Mouse (Mus musculus) hematopoietic stem cell, adult 5-6 weeks (primary cell): ENCODE measurements at regions not wholly inside any gene's neighbourhood (a gene's known extent, or its start where the extent isn't known, plus 50 kb on each side); places are given as distances from the start of the nearest gene placed in this dataset.

Experiments used
- ATAC-seq, 2 experiments: fragments of 125-278 bp in 1 of 2; replicated peaks in 1 of 2; 2 replicates each; pipeline ENCODE4 v1.8.0; 2016 to 2017; ENCODE audit warnings: inconsistent platforms in 2 of 2, mild to moderate bottlenecking in 2 of 2, moderate number of reproducible peaks in 2 of 2, low read depth in 1 of 2, moderate TSS enrichment in 1 of 2; ENCODE audit not compliant: low FRiP score in 2 of 2, poor library complexity in 2 of 2, severe bottlenecking in 2 of 2, insufficient read depth in 1 of 2, low TSS enrichment in 1 of 2

DNA sequence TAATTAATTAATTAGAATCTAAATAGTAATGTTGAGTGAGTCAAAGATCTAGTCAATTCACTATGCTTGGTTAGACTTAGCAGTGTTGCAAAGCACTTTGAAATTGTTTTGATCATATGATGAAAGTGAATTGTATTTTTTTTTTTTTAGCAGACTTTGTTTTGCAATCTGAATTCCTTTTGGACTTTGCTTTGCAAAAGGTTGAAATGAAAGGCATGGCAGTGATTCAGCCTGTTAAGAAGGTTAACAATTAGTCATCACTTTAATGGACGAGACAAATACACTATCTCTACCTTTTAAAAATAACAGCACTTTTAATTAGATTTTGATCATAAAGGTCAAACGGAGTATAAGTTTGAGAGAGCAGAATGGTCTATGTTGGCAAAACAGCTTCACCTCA lies 266.9 kb upstream of the Kcnj16 start:
- no peak for ATAC-seq

DNA sequence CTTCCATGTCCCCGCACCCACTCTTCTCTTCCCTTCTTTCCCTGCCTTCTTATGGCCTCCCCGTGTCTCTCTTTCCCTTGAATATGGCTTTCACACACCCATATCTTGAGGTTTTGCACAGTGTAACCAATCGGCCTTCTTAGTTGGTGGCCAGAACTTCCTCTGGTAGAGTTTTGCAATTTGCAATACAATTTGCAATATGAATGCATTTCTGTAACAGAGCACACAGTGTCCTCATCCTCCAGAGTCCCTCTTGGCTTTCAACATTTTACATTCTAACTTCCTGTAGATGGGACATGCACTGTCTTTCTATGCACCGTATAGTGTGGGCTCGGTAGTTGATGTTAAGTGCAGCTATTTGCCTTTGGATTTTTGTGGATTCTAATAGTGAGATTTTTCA lies 265.7 kb upstream of the Kcnj16 start:
- ATAC-seq: peak in 1 of 2 experiments; percentile 82; a peak in 2 of 4 replicates

DNA sequence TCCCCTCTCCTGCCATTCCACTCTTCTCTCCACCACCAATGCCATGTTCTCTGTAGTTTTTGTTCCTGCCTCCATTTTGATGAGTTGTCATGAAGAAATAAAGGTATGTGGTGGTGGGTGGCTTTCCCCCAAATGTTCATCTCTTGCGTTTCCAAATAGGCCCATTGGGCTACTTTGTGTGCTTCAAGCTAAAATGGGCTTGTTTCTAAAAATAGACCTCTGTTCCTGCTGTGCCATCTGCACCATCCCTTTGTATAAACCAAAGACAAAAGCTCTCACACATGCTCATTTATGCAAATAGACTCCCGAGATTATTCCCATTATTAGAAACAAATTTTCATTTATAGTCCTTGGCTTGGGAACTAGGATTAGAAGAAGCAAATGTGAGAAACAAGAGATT lies 264.3 kb upstream of the Kcnj16 start:
- no peak for ATAC-seq

DNA sequence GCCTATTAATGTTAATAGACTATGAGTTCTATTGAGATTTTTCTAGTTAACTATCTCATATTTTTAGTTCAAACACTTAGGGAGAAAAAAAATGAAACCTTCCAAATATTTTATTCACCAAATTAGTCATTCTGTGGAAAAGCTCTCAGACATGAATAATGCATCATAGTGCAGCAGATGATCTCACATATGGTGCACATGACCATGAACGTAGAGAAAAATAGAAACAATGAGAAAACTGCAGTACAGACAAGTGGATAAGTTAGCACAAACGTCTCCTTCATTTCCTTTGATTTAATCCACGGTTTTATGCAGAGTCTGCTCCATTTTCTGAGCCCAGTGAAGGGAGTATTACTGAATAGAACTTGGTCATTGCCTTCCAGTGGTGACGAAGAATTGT lies 260.5 kb upstream of the Kcnj16 start:
- no peak for ATAC-seq

DNA sequence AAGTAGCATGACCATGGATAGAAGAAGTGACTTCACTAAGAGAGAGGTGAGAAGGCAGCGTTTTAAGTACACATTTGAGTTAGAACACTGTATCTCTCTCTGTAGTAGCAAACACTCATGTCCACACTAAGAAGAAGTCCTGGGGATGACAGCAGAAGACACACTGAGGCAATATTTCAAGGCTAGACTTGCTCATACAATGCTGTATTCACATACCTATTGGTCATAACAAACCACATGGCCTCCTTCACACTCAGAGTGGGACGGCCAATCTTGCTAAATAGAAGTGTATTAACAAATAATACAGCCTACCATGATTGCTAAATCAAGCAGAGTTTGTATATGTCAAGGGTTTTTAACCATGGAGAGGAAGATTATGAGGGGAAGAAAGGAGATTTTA lies 252.5 kb upstream of the Kcnj16 start:
- no peak; a peak in 1 of 4 replicates for ATAC-seq

DNA sequence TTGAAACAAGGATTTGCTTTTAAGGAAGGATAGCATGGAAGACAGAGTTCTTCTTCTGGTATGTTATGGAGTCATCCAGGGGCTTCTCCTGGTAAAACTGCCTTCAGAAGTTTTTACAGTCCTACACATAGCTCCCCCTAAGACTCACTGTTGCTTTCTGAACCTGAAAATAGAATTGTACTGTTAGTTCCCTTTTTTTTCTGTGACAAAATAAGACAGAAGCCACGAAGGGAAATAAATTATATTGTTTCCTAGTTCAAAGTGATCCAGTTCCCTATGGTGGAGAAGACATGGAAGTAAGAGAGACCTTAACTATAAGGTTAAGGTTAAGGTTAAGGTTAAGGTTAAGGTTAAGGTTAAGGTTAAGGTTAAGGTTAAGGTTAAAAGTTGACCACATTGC lies 251.5 kb upstream of the Kcnj16 start:
- ATAC-seq: peak; percentile 32 to 62; a peak in 2 of 4 replicates

DNA sequence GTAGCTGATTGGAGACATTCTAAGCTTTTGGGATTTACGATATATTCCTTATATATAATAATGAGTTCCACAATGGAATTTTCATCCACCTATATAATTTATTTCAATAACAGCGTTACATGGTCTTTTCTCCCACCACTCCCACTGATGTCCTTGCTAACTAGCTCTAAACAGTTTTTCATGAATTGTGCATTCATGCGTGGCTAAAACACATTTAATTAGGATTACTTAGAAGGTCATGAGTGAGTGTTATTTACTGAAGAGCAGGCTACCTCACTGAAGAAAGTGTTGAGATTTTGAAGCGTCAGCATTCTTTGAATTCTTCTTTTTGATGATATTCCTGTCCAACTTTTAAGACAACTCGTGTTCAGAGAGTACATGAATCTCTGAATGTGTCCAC lies 245.1 kb upstream of the Kcnj16 start:
- ATAC-seq: no peak

DNA sequence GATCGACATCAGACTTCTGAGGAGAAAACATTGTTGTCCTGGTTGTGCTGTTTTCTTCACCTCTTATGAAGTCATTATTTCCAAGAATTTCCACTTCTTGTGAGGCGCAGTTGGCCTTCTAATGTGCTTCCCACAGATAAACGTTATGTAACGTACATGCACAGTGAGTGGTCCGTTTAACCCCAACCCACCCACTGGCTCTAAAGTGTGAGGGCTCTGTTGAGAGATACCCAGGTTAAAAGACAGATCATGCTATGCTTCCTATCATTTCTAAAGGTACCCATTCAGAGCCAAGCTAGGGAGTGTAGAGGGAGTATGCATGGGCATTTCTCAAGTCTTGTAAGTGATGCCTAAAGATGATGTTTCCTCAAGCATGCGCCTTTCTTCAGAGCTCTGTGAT lies 243.9 kb upstream of the Kcnj16 start:
- ATAC-seq: no peak

DNA sequence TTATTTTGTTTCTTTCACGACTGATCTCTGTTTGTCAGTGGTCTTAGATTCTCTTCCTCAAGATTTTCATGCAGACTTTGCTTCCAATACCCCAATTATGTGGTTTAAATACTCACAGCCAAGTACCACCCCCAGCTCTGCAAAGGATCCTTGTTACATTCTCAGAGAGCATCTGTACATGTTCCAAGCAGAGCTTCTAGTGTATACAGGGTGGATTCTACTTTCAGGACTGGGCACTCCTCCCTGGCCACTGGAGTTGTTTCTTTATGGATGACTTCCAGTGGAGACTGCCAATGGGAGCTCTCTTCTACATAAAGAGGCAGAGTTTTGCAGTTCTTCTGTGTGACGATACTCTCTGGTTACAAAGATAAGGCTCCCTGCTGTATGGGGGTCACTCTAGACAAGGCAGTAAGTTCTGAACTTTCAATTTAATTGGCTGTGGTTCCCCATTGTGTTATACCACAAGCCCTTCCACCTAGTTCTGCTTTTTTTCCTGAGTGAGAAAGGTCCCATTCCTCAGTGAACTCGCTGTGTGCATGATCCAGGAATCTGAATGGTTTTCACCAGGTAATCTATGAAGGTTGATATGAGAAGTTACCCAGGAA lies 240.4 kb upstream of the Kcnj16 start:
- ATAC-seq: peak; percentile 71 to 84

DNA sequence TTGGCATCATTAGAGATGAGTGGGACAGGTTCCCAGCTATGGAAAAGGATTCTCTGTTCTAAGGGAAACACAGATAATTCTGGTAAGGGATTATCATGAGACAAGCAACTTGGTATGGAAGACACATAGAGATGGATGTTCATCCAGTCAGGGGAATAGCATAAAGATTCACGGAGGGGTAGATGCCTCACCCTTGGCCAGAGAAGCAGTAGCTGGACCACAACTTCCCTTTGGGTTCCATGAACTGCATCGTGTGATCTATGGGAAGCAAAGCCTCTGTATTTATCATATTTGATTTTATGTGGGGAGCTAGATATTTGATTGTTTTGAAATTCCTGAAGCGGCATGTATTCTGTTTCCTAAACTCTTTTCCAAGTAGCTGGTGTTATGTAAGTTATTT lies 236.3 kb upstream of the Kcnj16 start:
- no peak for ATAC-seq

DNA sequence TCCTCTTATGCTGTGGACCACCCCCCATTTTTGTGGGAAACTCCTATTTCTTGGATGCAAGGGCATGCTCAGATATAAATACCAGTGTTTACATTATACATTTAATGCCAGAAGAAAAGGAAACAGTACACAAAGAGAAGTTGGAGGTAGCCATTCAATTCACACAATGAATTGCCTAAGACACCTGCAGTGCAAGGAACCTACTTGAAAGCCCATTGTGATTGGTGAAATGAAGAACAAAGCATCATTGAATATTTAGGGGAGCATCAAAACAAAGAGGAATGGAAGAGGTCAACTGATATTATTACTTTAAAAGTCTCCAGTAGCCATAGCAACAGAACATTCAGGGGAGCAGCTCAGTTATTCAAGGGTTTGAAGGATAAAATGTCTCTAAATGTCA lies 193.7 kb upstream of the Kcnj16 start:
- no peak for ATAC-seq

DNA sequence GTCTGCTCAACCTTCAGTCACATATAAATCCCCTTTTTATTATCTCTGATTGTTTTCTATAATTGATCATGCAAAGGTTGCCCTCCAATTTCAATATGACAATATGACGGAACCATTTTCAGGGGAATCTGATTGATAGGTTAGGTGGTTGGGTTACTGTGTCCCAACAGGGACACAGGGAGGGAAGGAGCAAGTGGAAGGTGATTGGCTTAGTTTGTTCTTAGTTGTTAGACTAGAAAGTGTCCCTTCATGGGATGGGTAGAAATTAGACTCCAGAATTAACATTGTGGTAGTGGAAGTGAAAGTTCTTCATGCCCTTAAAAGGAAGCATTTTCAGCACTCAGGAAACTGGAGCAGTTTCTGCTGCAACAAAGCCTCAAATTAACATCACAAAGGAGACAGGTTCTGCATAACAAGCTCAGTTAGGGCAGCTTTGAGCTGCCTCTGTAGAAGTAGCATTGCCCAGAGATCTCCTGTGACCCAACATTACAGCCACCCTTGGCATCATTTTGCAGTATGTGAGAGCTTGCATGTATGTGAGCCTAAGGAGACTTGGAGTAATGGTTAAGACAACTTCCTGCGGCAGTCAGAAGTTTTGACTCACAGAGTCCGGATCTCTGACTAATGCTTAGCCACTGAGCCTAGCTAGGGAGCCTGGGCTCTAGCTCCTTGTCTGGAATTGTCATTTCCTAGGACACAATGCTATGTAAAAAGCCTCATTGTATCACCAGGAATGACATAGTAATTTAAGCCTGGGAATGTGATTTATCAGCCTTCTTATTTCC lies 186.1 kb upstream of the Kcnj16 start:
- ATAC-seq: peak; percentile 14 to 56; a peak in 1 of 4 replicates

DNA sequence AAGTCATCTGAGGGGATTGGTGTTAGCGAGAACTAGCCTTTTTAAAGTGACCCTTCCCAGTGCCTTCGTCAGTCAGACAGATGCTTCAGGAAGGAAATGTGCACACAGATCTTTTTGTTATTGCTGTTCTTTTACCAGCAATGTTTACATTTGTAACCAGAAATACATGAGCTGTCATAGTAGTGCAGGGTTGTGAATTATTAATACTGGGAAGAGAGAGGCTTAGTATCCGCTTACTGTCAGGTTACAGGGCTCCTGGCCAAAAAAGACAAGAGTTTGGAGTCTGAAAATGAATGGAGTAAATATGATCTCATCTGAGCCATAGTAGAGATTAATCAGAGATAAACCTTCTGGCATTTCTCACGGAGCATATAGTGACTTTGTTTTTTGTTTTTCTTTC lies 178.3 kb upstream of the Kcnj16 start:
- ATAC-seq: no peak

DNA sequence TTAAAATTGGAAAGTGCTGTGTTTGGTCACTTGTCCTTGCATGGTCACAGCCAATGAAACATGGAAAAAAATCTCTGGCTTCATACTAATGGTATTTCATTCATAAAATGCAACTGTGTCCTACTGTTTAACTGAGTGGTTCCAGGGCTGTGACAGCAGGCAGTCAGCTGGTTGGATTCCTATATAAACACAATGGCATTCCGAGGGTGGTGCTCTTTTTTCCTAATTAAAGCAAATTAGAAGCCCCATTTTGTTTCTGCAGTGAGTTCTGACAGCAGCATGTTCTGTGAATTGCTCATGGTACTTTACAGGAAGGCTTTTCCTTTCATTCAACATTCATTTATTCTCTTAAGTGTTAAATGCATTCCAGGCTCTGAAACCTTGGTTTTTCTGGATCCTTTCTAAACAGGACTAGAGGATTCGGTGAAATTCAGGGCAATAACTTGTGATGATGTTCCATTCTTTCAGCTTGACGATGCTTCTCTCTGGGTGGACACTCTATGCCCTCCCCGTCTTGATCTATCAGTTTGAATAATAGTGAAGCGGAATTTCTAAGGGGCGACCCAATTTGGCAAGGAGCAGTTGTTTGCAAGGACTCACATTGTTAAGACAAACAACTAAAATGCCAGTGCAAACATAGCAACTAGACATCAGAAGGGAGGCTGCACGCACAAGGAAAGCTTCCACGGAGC lies 167.8 kb upstream of the Kcnj16 start:
- ATAC-seq: no peak

DNA sequence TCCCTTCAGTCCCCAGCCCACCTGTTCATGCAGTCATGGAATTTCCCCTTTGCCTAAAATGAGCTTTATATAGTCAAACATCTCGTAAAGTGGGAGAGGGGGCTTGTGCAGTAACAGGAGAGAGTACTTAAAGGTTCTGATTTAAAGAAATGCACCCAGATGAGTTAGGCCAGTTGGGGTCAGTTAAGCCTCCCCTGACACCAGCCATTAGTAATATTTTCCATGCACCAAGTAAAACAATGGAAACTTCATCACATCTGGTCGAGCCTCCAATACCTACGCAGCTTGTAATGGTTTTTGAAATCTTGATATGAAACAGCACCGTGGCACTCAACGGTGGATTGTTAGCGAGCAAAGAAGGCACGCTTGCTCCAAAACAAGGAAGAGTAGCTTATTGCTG lies 165.8 kb upstream of the Kcnj16 start:
- ATAC-seq: no peak

DNA sequence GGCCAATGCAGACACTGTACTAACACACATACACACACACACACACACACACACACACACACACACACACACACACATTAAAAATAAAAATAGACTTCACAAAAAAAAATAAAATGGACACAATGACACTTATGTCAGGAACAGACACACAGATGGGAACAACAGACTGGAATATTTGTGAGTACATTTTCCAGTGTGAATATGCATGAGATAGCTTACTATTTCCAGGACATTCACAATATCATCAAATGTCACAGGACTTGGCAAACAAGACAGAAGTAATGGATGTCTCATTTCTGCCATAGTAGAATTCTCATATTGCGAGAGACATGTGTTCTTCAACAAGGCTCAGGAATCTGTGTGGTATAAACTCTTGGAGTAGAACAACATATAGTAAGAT lies 163.8 kb upstream of the Kcnj16 start:
- no peak for ATAC-seq

DNA sequence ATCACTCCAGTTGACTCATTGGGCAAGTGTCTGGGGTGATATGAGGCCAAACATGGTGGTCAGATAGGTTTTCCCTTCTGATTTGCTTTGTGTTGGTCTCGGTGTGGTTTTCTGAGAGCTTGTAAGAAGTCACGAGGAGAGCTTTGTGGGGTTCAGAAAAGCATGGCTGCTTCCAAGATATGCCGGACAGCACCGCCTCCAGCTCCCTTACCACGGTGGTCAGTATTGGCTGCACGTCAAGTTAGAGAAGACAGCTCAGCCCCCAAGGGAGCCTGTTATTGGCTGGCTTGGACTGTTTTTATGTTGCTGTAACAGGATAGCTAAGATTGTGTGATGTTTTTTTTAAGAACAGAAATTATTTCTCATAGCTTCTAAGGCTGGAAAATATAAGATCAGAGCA lies 154.7 kb upstream of the Kcnj16 start:
- no peak for ATAC-seq

DNA sequence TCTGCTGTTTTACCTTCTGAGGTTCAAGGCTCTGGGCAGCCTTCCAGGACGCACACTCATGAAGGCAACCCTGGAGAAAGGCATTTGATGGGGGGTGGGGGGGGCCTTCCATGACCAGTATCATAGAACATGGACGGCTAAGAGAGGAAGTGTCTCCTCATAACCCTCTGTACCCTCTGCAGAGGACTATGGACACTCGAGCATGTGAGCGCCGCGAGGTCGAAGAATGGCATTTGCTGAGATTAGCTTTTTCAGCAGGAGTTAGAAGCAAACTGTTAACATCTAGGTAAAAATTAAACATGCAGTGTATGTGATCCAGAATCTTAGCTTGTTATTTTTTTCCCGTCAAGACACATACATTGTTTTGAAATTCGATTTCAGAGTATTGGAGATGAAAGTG lies 153.1 kb upstream of the Kcnj16 start:
- ATAC-seq: no peak

DNA sequence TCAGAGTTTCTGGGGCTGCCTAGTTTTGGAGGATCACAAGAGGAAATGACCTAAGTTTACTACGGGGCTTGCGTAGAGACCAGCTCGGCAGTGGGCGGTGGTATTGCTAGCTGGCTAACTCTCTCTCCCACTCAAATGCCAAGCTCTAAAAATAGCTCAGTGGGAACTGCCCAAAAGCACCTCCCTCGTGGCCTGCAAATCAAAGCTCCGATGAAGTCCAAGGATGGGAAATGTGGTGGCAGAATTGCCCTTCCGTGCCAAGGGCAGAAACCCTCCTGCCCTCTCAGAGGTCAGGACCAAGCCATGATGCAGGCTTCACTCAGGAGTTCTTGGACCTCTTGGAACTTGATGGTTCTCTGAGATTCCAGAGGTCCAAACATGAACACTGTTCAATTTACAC lies 152.6 kb upstream of the Kcnj16 start:
- ATAC-seq: no peak
